Mouse (Mus musculus): ENCODE results near the gene Alg11. TPM values are rescaled to one million over a fixed set of nuclear protein-coding genes. Genes with fewer than 3 reads are reported as not detected.

Alg11 gene
- polyA plus RNA-seq (2012; rRNA removed; ENCODE audit: low replicate concordance) = 2.2 and 7.4 TPM in 2 replicates

DNA sequence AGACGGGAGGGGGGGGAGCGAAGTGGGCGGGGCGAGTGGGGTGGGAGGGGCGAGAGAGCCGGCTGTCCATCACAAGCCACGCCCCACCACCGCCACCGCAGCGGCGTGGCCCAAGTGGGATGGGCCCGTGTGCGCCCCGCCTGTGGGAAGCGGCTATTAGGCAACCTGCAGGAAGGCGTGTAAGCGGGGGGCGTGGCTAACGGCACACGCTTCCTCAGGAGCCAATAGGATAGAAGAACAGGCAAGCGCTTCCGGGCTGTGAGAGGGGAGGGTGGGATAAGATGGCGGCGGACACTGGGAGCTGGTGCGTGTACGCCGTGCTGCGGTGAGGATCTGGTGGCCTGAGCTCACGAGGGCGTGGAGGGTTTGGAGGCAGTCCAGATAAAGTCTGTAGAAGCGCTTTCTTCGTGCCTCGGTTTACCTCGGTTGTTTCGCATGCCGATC is at the start of gene Alg11:
Gene Alg11 (plus strand): TSS at position 276 of the 444 bp plus-strand sequence.

GRCm38 (mm10) chr8:22059821-22060445 is 588 bp upstream of the Alg11 start, which contains the start of gene Atp7b:
Gene Atp7b (minus strand): TSS chr8:22060305.

Other genes starting within 250 kb of the Alg11 start
- gene Defb50, start 237.2 kb upstream of the Alg11 start, polyA plus RNA-seq (2012; rRNA removed; ENCODE audit: low replicate concordance) = 0.96 TPM in 1 of 2 replicates, not detected in the other
- not detected in 2 replicates for gene Defb2, start 220.8 kb upstream of the Alg11 start, polyA plus RNA-seq (2012; rRNA removed; ENCODE audit: low replicate concordance)
- not detected in 2 replicates for gene Defb10, start 201.8 kb upstream of the Alg11 start, polyA plus RNA-seq (2012; rRNA removed; ENCODE audit: low replicate concordance)
- gene Defb9, start 175.3 kb upstream of the Alg11 start, polyA plus RNA-seq (2012; rRNA removed; ENCODE audit: low replicate concordance) = not detected in 2 replicates
- not detected in 2 replicates for gene Defb11, start 154.3 kb upstream of the Alg11 start, polyA plus RNA-seq (2012; rRNA removed; ENCODE audit: low replicate concordance)
- not detected in 2 replicates for gene Defb15, start 128.0 kb upstream of the Alg11 start, polyA plus RNA-seq (2012; rRNA removed; ENCODE audit: low replicate concordance)
- gene Defb35, start 122.4 kb upstream of the Alg11 start, polyA plus RNA-seq (2012; rRNA removed; ENCODE audit: low replicate concordance) = not detected in 2 replicates
- gene Defb13, start 114.0 kb upstream of the Alg11 start, polyA plus RNA-seq (2012; rRNA removed; ENCODE audit: low replicate concordance) = not detected in 2 replicates
- gene Fam90a1a, start 102.0 kb upstream of the Alg11 start, polyA plus RNA-seq (2012; rRNA removed; ENCODE audit: low replicate concordance) = 0.72 and 1.5 TPM in 2 replicates
- gene Ccdc70, start 90.9 kb upstream of the Alg11 start, polyA plus RNA-seq (2012; rRNA removed; ENCODE audit: low replicate concordance) = not detected in 2 replicates
- 0.09 and 0.10 TPM in 2 replicates for gene Atp7b, start 416 bp upstream of the Alg11 start, polyA plus RNA-seq (2012; rRNA removed; ENCODE audit: low replicate concordance)
- gene Nek5, start 64.3 kb downstream of the Alg11 start, polyA plus RNA-seq (2012; rRNA removed; ENCODE audit: low replicate concordance) = 0.05 and 0.22 TPM in 2 replicates
- 0.56 and 1.0 TPM in 2 replicates for gene Nek3, start 105.7 kb downstream of the Alg11 start, polyA plus RNA-seq (2012; rRNA removed; ENCODE audit: low replicate concordance)
- 0.46 and 0.57 TPM in 2 replicates for gene Ckap2, start 125.1 kb downstream of the Alg11 start, polyA plus RNA-seq (2012; rRNA removed; ENCODE audit: low replicate concordance)
- 6.2 and 13.8 TPM in 2 replicates for gene Vps36, start 132.1 kb downstream of the Alg11 start, polyA plus RNA-seq (2012; rRNA removed; ENCODE audit: low replicate concordance)
- 5.5 and 7.2 TPM in 2 replicates for gene Thsd1, start 166.6 kb downstream of the Alg11 start, polyA plus RNA-seq (2012; rRNA removed; ENCODE audit: low replicate concordance)
- 0.06 TPM in 1 of 2 replicates, not detected in the other for gene Tpte, start 222.7 kb downstream of the Alg11 start, polyA plus RNA-seq (2012; rRNA removed; ENCODE audit: low replicate concordance)

Measured in mammary gland, adult 2 months (tissue).